In the genomic region with DNA sequence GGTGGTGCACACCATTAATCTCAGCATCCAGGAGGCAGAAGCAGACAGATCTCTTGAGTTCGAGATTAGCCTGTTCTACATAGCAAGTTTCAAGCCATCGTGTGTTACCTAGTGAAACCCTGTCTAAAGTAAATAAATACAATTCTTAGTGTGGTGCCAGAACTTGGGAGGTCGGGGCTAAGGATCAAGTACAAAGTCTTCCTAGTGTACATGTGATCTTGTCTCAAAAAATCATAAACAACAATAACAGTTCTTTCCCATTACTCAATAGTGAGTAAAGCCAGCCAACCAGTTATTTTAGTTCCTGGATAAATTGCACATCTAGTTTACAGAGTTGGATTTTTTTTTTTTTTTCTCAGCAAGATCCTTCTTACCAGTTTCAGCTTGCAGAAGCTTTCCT, we compare ENCODE assay signal across 8 mouse cellular contexts. TPM values are rescaled to one million over a fixed set of nuclear protein-coding genes. Genes with fewer than 3 reads are reported as not detected.
DNase-seq lines count a peak whose midpoint lies in the region; ATAC-seq and TF ChIP-seq lines count a peak whose summit lies in the region.

No protein-coding gene starts in this region.

- peak overlapping the region; percentile 89 for H3K4me2 ChIP-seq in heart, embryonic 11.5 days
- peak overlapping the region; percentile 71 for H3K4me2 ChIP-seq in forebrain, embryonic 15.5 days (replicated peaks)
- H3K4me2 ChIP-seq in liver, embryonic 16.5 days (ENCODE audit: low read depth, low read length): peak overlapping the region; percentile 85

- TF ChIP-seq EP300 in ES-Bruce4 (IDR thresholded peaks at IDR 0.05; ENCODE audit: insufficient read depth, low read depth, low read length): no peak

- peak overlapping the region; percentile 58 for H3K4me3 ChIP-seq in heart, embryonic 11.5 days (ENCODE audit: low read depth, low read length)
- H3K4me3 ChIP-seq in ES-Bruce4 (ENCODE audit: low read depth, low read length): peak overlapping the region; percentile 71
- peak overlapping the region; percentile 74 for H3K4me3 ChIP-seq in forebrain, embryonic 15.5 days
- peak overlapping the region; percentile 86 for H3K4me3 ChIP-seq in liver, embryonic 16.5 days (ENCODE audit: low read depth, low read length)

- H3K27ac ChIP-seq in heart, embryonic 11.5 days (ENCODE audit: low read depth, low read length): no peak overlapping the region
- no peak overlapping the region for H3K27ac ChIP-seq in ES-Bruce4 (ENCODE audit: insufficient read depth, low read length)
- H3K27ac ChIP-seq in forebrain, embryonic 15.5 days (replicated peaks): no peak overlapping the region
- no peak overlapping the region for H3K27ac ChIP-seq in liver, embryonic 16.5 days (ENCODE audit: low read length)

- H3K4me1 ChIP-seq in heart, embryonic 11.5 days (ENCODE audit: control insufficient read depth, insufficient read depth, low read length): peaks cover 11% of the 10 kb centered on the region; the same call in 1 of the 2 replicates
- H3K4me1 ChIP-seq in ES-Bruce4 (ENCODE audit: control insufficient read depth, insufficient read depth, low read length): no peaks in the 10 kb centered on the region
- peaks cover 8% of the 10 kb centered on the region; the same call in 1 of the 2 replicates for H3K4me1 ChIP-seq in forebrain, embryonic 15.5 days
- H3K4me1 ChIP-seq in liver, embryonic 16.5 days (ENCODE audit: control insufficient read depth, low read depth, low read length): peaks cover 12% of the 10 kb centered on the region

- no peaks in the 10 kb centered on the region for H3K36me3 ChIP-seq in heart, embryonic 11.5 days (ENCODE audit: control insufficient read depth, insufficient read depth, low read length)
- H3K36me3 ChIP-seq in ES-Bruce4 (ENCODE audit: control insufficient read depth, insufficient read depth, low read length, poor library complexity, severe bottlenecking): peaks cover 17% of the 10 kb centered on the region
- 0 out of 2 replicates have a peak, but pooled peaks cover 3% of the 10 kb centered on the region for H3K36me3 ChIP-seq in forebrain, embryonic 15.5 days
- peaks cover 3% of the 10 kb centered on the region; the same call in 1 of the 2 replicates for H3K36me3 ChIP-seq in liver, embryonic 16.5 days (ENCODE audit: control insufficient read depth, insufficient read depth)

- no peak for ATAC-seq in heart, embryonic 11.5 days (replicated peaks; ENCODE audit: insufficient number of reproducible peaks, low FRiP score, low TSS enrichment)
- no peak for ATAC-seq in forebrain, embryonic 15.5 days (replicated peaks)
- no peak for ATAC-seq in liver, embryonic 16.5 days (ENCODE audit: low read depth)

- no peaks in the 10 kb centered on the region for H3K27me3 ChIP-seq in heart, embryonic 11.5 days (ENCODE audit: control insufficient read depth, insufficient read depth, low read length)
- no peaks in the 10 kb centered on the region for H3K27me3 ChIP-seq in ES-Bruce4 (ENCODE audit: control insufficient read depth, insufficient read depth, low read length, poor library complexity, severe bottlenecking)
- no peaks in the 10 kb centered on the region for H3K27me3 ChIP-seq in forebrain, embryonic 15.5 days
- no peaks in the 10 kb centered on the region for H3K27me3 ChIP-seq in liver, embryonic 16.5 days (ENCODE audit: control insufficient read depth, insufficient read depth, low read depth, low read length)

- intact Hi-C loops in heart, postnatal 36 days (cut with DNase I): loop anchor here (5.0 to 10.0 kb wide), 2 partner anchors 62 to 350 kb away; no protein-coding TSS in a partner anchor

- TF ChIP-seq POLR2A in ES-Bruce4 (IDR thresholded peaks at IDR 0.05; ENCODE audit: insufficient read depth, low read length): no peak

- whole genome bisulfite sequencing in heart, embryonic 11.5 days (ENCODE audit: insufficient replicate concordance): 49% methylated on average over 3 of the region's 3 CpGs
- 73% methylated on average over 3 of the region's 3 CpGs for WGBS in forebrain, embryonic 15.5 days
- 47% methylated on average over 3 of the region's 3 CpGs for WGBS in liver, embryonic 16.5 days (ENCODE audit: insufficient replicate concordance)

- no peak for DNase-seq in heart, postnatal 36 days
- no peak for DNase-seq in right cerebral cortex, adult 2 months (ENCODE audit: low spot score in 2 of 2)
- DNase-seq in spleen, postnatal 14 days (ENCODE audit: low spot score in 2 of 2): no peak
- DNase-seq in thymus, postnatal 0 days (ENCODE audit: low spot score): no peak

- H3K9me3 ChIP-seq in heart, embryonic 11.5 days (replicated peaks; ENCODE audit: control insufficient read depth, low read length): no peaks in the 10 kb centered on the region
- H3K9me3 ChIP-seq in ES-Bruce4 (replicated peaks; ENCODE audit: control insufficient read depth, insufficient read depth, low read length, poor library complexity, severe bottlenecking): no peaks in the 10 kb centered on the region
- no peaks in the 10 kb centered on the region for H3K9me3 ChIP-seq in forebrain, embryonic 15.5 days
- H3K9me3 ChIP-seq in liver, embryonic 16.5 days (replicated peaks; ENCODE audit: control insufficient read depth, low read length): no peaks in the 10 kb centered on the region

- TF ChIP-seq CTCF in ES-Bruce4 (IDR thresholded peaks at IDR 0.05; ENCODE audit: low read depth, low read length): no peak

- no peak overlapping the region for H3K9ac ChIP-seq in heart, embryonic 11.5 days (ENCODE audit: low read depth, low read length)
- H3K9ac ChIP-seq in ES-Bruce4 (ENCODE audit: low read depth, poor library complexity, severe bottlenecking): peak overlapping the region; percentile 82
- no peak overlapping the region for H3K9ac ChIP-seq in forebrain, embryonic 15.5 days (replicated peaks)
- H3K9ac ChIP-seq in liver, embryonic 16.5 days (ENCODE audit: low read depth, low read length): peak overlapping the region; percentile 86; the same call in 1 of the 2 replicates

RNA-seq across cellular contexts. Expression of a gene that starts 1.0 kb away (rescaled TPM):
- 28.2 and 31.0 TPM in 2 replicates for polyA plus RNA-seq in heart, embryonic 11.5 days (2014; fragmentation: Nextera tagmentation; extraction: Ambion mirVana)
- 10 to 100 TPM; 11.4 to 16.0 TPM for total RNA-seq in heart, postnatal 36 days (2021)
- polyA plus RNA-seq in ES-Bruce4 (2011; ENCODE audit: insufficient read depth, insufficient read length, low read depth, missing spikeins): 21.5 and 25.1 TPM in 2 replicates
- polyA plus RNA-seq in forebrain, embryonic 15.5 days (2015; fragmentation: Nextera tagmentation; extraction: Ambion mirVana): 18.1 and 18.9 TPM in 2 replicates
- 28.9 and 29.6 TPM in 2 replicates for polyA plus RNA-seq in liver, embryonic 16.5 days (2015; fragmentation: Nextera tagmentation; extraction: Ambion mirVana)
- polyA plus RNA-seq in thymus, postnatal 0 days (2015; fragmentation: Nextera tagmentation; extraction: Ambion mirVana): 44.6 and 47.5 TPM in 2 replicates

RNA-seq across cellular contexts. Expression of a gene that starts 1.1 kb away (rescaled TPM):
- polyA plus RNA-seq in heart, embryonic 11.5 days (2014; fragmentation: Nextera tagmentation; extraction: Ambion mirVana): 31.0 and 32.3 TPM in 2 replicates
- total RNA-seq in heart, postnatal 36 days (2021): 10 to 100 TPM; 23.4 to 31.9 TPM
- polyA plus RNA-seq in ES-Bruce4 (2011; ENCODE audit: insufficient read depth, insufficient read length, low read depth, missing spikeins): 36.7 and 42.2 TPM in 2 replicates
- 11.4 and 13.1 TPM in 2 replicates for polyA plus RNA-seq in forebrain, embryonic 15.5 days (2015; fragmentation: Nextera tagmentation; extraction: Ambion mirVana)
- 23.0 and 29.6 TPM in 2 replicates for polyA plus RNA-seq in liver, embryonic 16.5 days (2015; fragmentation: Nextera tagmentation; extraction: Ambion mirVana)
- 28.6 and 31.4 TPM in 2 replicates for polyA plus RNA-seq in thymus, postnatal 0 days (2015; fragmentation: Nextera tagmentation; extraction: Ambion mirVana)

RNA-seq across cellular contexts. Expression of a gene that starts 19.2 kb away (rescaled TPM):
- polyA plus RNA-seq in heart, embryonic 11.5 days (2014; fragmentation: Nextera tagmentation; extraction: Ambion mirVana): not detected in 2 replicates
- not detected for total RNA-seq in heart, postnatal 36 days (2021)
- polyA plus RNA-seq in ES-Bruce4 (2011; ENCODE audit: insufficient read depth, insufficient read length, low read depth, missing spikeins): not detected in 2 replicates
- polyA plus RNA-seq in forebrain, embryonic 15.5 days (2015; fragmentation: Nextera tagmentation; extraction: Ambion mirVana): 0.22 and 0.88 TPM in 2 replicates
- polyA plus RNA-seq in liver, embryonic 16.5 days (2015; fragmentation: Nextera tagmentation; extraction: Ambion mirVana): 0.07 TPM in 1 of 2 replicates, not detected in the other
- polyA plus RNA-seq in thymus, postnatal 0 days (2015; fragmentation: Nextera tagmentation; extraction: Ambion mirVana): 0.35 and 0.45 TPM in 2 replicates

RNA-seq across cellular contexts. Expression of a gene that starts 27.1 kb away (rescaled TPM):
- polyA plus RNA-seq in heart, embryonic 11.5 days (2014; fragmentation: Nextera tagmentation; extraction: Ambion mirVana): not detected in 2 replicates
- not detected for total RNA-seq in heart, postnatal 36 days (2021)
- polyA plus RNA-seq in ES-Bruce4 (2011; ENCODE audit: insufficient read depth, insufficient read length, low read depth, missing spikeins): not detected in 2 replicates
- not detected in 2 replicates for polyA plus RNA-seq in forebrain, embryonic 15.5 days (2015; fragmentation: Nextera tagmentation; extraction: Ambion mirVana)
- not detected in 2 replicates for polyA plus RNA-seq in liver, embryonic 16.5 days (2015; fragmentation: Nextera tagmentation; extraction: Ambion mirVana)
- 0.19 and 0.21 TPM in 2 replicates for polyA plus RNA-seq in thymus, postnatal 0 days (2015; fragmentation: Nextera tagmentation; extraction: Ambion mirVana)

RNA-seq across cellular contexts. Expression of a gene that starts 48.2 kb away (rescaled TPM):
- polyA plus RNA-seq in heart, embryonic 11.5 days (2014; fragmentation: Nextera tagmentation; extraction: Ambion mirVana): 58.9 and 61.9 TPM in 2 replicates
- 10 to 100 TPM; 29.8 to 31.1 TPM for total RNA-seq in heart, postnatal 36 days (2021)
- 13.8 and 14.5 TPM in 2 replicates for polyA plus RNA-seq in ES-Bruce4 (2011; ENCODE audit: insufficient read depth, insufficient read length, low read depth, missing spikeins)
- polyA plus RNA-seq in forebrain, embryonic 15.5 days (2015; fragmentation: Nextera tagmentation; extraction: Ambion mirVana): 91.7 and 95.2 TPM in 2 replicates
- 27.7 and 28.1 TPM in 2 replicates for polyA plus RNA-seq in liver, embryonic 16.5 days (2015; fragmentation: Nextera tagmentation; extraction: Ambion mirVana)
- 70.3 and 74.9 TPM in 2 replicates for polyA plus RNA-seq in thymus, postnatal 0 days (2015; fragmentation: Nextera tagmentation; extraction: Ambion mirVana)

Comparison
In these comparisons a context has a peak if more than half of its experiments do, and no peak if none do; other contexts are left out.
1. H3K9ac ChIP-seq: peak in ES-Bruce4 (single experiment) and liver, embryonic 16.5 days (single experiment); none in heart, embryonic 11.5 days (single experiment) and forebrain, embryonic 15.5 days (single experiment).
2. Peak in every context shown above with its lines, with median percentiles within 50 percentile points of each other: H3K4me2 ChIP-seq and H3K4me3 ChIP-seq.